Mouse (Mus musculus) megakaryocyte, embryonic 14.5 days (primary cell): ENCODE measurements around the gene Dclk3.

Source experiments
- FLI1 ChIP-seq: IDR thresholded peaks from 2 replicates; pipeline ENCODE4 v1.6.1; 2012; ENCODE audit warnings: low read length, inconsistent platforms, mixed read lengths
- GATA1 ChIP-seq: IDR thresholded peaks from 3 replicates; pipeline ENCODE4 v1.6.1; 2012; ENCODE audit warnings: mixed read lengths, low read length, inconsistent platforms, borderline replicate concordance

DNA sequence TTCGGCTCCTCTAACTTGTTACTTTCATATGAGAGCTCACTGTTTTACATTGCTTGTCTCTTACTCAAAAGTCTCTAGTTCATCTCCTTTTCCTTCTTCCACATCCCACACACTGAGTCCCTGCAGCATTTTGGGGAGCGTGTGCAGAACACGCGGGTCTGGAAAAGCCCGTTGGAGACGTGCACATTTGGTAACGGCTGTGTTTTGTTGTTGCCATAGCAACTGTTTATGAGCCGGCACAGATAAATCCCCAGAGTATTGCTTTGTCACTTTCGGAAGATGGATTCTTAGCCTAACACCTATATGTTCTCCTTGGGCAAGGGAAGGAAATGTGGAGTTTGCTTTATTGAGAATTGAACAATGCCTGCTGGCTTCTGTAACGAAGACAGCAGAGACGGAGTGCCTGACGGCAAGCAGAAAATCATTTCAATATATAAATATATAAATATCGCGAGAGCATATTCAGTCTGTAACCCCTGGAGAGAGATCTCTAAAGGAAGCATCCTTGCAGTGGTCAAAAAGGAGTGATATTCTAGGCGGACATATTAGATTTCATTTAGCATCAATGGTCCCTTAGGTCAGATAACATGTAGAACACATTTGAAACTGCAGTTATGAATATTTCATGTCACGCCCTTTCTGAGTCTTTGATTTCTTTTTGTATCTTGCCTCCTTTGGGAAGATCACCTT lies 26.3 kb upstream of the Dclk3 start:
- TF ChIP-seq GATA1 (no peak), FLI1 (no peak)
